Mouse (Mus musculus) forebrain, embryonic 11.5 days (tissue): ENCODE measurements around the gene Gmppa. TPM values are rescaled to one million over a fixed set of nuclear protein-coding genes. Genes with fewer than 3 reads are reported as not detected.

Source experiments
- ATAC-seq: fragments of 200-750 bp; cut with Nextera tagmentation; replicated peaks from 2 replicates; pipeline ENCODE4 v1.8.0; 2017; ENCODE audit warnings: moderate TSS enrichment; ENCODE audit not compliant: low FRiP score
- DNase-seq: peaks from one replicate; pipeline ENCODE4 v3.0.0-alpha.2; 2017; ENCODE audit warnings: low spot score
- H3K27ac ChIP-seq: fragments of 300-500 bp; sonication (generic); 2 replicates; pipeline ENCODE4 v1.5.1; 2014; ENCODE audit warnings: low read depth, low read length
- H3K27me3 ChIP-seq: fragments of 300-500 bp; sonication (generic); 2 replicates; pipeline ENCODE4 v1.6.1; 2014; ENCODE audit warnings: mild to moderate bottlenecking, low read length, mixed read lengths; ENCODE audit not compliant: control insufficient read depth, insufficient read depth
- H3K36me3 ChIP-seq: fragments of 300-500 bp; sonication (generic); 2 replicates; pipeline ENCODE4 v1.6.1; 2014; ENCODE audit warnings: mild to moderate bottlenecking, low read length, moderate library complexity, mixed read lengths; ENCODE audit not compliant: control insufficient read depth, insufficient read depth
- H3K4me1 ChIP-seq: fragments of 300-500 bp; sonication (generic); replicated peaks from 2 replicates; pipeline ENCODE4 v1.6.1; 2014; ENCODE audit warnings: low read length, mixed read lengths; ENCODE audit not compliant: control insufficient read depth, insufficient read depth
- H3K4me2 ChIP-seq: fragments of 300-500 bp; sonication (generic); 2 replicates; pipeline ENCODE4 v1.6.1; 2014; ENCODE audit warnings: low read depth, mild to moderate bottlenecking, low read length, moderate library complexity, mixed read lengths; ENCODE audit not compliant: severe bottlenecking
- H3K4me3 ChIP-seq: fragments of 300-500 bp; sonication (generic); 2 replicates; pipeline ENCODE4 v1.5.1; 2014; ENCODE audit warnings: low read depth, low read length
- H3K9ac ChIP-seq: fragments of 300-500 bp; sonication (generic); 2 replicates; pipeline ENCODE4 v1.6.1; 2014; ENCODE audit warnings: low read length
- H3K9me3 ChIP-seq: fragments of 300-500 bp; sonication (generic); 2 replicates; pipeline ENCODE4 v1.6.1; 2016; ENCODE audit warnings: low read length, mixed read lengths; ENCODE audit not compliant: control insufficient read depth
- WGBS: fragments of 180-500 bp; shearing (Covaris S2); extraction: QIAGEN DNeasy Blood & Tissue Kit; methylation state at CpG from one replicate; pipeline ENCODE4 v1.1.7; 2014; 5-methylcytosine and 5-hydroxymethylcytosine counted together
- polyA plus RNA-seq: library from polyadenylated mRNA; unstranded; fragments of >200 nt; fragmentation: Nextera tagmentation; extraction: Ambion mirVana; gene quantifications from 2 replicates; pipeline ENCODE4 v1.2.1, GENCODE M21; 2014

Gene Gmppa
- polyA plus RNA-seq, 1 experiment from 2014 or later = 46.3 TPM

DNA sequence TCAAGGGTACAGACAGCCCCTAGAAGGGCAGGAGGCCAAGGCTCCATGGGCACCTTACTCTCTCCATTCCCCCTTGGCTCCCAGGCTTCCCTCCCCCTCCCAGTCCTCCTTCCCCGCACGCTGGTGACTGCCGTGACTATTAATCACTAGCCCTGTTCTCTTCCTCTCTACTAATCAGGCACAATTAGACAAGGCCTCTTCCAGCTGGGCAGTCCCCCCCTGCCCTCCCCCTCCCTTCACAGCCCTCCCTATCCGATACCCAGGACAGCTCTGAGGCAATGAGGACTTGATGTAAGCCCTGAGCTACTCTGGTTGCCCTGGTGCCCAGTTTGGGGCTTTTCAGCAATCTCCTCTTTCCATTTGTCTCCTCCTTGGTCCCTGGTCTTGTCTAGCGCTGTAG, 20.2 kb downstream of the Gmppa start:
- H3K9ac ChIP-seq = no peak overlapping the region
- H3K9me3 ChIP-seq = no peaks in the 10 kb centered on the region
- peaks cover 29% of the 10 kb centered on the region for H3K27me3 ChIP-seq
- H3K27ac ChIP-seq = no peak overlapping the region
- H3K4me1 ChIP-seq = peaks cover 21% of the 10 kb centered on the region
- DNase-seq (peak; percentile 68), ATAC-seq (peak; percentile 50; the same call in 1 of the 2 replicates)
- WGBS = 12% methylated on average over 5 of the region's 5 CpGs
- H3K36me3 ChIP-seq = no peaks in the 10 kb centered on the region
- no peak overlapping the region for H3K4me3 ChIP-seq
- no peak overlapping the region for H3K4me2 ChIP-seq

DNA sequence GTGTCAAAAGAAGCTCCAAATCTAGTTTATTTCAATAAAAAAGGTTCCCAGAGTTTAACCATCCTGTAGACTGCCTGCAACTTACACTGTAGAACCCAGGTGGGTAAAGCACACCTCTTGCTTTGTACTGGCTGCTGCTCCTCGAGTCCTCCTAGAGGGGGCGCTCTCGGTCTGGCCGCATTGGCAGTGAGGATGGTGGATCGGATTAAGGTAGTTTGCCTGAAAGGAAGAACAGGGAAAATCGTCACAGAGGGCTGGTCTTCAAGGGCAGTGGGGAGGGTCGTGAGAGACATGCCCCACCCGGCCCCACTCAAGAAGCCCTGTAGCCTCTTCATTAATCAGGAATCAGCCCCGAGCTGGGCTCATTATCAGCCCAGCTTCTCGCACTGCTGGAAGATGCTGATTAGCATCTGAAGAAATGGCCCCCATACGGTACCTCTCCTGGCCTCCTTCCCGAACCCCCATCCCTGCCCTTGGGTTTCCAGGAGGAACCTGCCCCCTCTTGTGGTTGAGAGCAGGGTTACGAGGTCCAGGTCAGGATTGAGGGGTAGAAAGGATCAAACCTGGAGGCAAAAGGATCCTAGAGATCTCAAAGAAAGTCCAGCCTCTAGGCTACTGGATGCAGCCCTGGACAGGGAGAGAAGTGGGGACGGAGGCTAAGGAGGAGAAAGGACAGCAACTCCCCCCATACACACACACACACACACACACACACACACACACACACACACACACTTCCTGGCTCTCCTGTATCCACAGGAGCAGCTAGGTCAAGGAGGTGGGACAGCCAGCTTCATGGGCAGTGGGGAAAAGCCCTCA, 21.2 kb downstream of the Gmppa start:
- Histone ChIP-seq H3K36me3 (no peaks in the 10 kb centered on the region), H3K4me2 (no peak overlapping the region), H3K4me3 (no peak overlapping the region), H3K27ac (no peak overlapping the region), H3K4me1 (peaks cover 21% of the 10 kb centered on the region), H3K9ac (no peak overlapping the region), H3K9me3 (no peaks in the 10 kb centered on the region), H3K27me3 (peaks cover 21% of the 10 kb centered on the region; the same call in 1 of the 2 replicates)
- no peak for DNase-seq
- 7% methylated on average over 14 of the region's 14 CpGs for WGBS
- ATAC-seq = 0 out of 2 replicates have a peak, but pooled peaks have one; percentile 5

DNA sequence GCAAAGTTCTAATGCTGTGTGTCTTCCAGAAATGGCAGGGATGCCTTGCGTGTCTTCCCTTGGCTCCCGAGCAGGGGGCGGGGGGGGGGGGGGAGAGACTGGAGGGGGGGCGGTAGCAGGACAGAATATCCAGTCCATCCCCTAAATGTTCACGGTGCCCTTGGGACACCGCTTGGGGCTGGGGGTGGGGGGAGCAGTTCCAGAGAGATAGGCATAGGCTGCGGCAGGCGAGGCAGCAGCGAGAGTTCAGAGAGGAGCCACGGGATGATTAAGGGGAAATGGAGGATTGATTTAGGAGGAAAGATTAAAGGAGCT, 21.9 kb downstream of the Gmppa start:
- Histone ChIP-seq H3K9ac (no peak overlapping the region), H3K27me3 (peaks cover 16% of the 10 kb centered on the region; the same call in 1 of the 2 replicates), H3K4me3 (no peak overlapping the region), H3K27ac (no peak overlapping the region), H3K4me2 (peak overlapping the region; percentile 60; the same call in 1 of the 2 replicates), H3K36me3 (no peaks in the 10 kb centered on the region), H3K4me1 (peaks cover 21% of the 10 kb centered on the region), H3K9me3 (no peaks in the 10 kb centered on the region)
- DNase-seq (no peak), ATAC-seq (no peak; the same call in 1 of the 2 replicates)
- 3% methylated on average over 10 of the region's 10 CpGs for WGBS

DNA sequence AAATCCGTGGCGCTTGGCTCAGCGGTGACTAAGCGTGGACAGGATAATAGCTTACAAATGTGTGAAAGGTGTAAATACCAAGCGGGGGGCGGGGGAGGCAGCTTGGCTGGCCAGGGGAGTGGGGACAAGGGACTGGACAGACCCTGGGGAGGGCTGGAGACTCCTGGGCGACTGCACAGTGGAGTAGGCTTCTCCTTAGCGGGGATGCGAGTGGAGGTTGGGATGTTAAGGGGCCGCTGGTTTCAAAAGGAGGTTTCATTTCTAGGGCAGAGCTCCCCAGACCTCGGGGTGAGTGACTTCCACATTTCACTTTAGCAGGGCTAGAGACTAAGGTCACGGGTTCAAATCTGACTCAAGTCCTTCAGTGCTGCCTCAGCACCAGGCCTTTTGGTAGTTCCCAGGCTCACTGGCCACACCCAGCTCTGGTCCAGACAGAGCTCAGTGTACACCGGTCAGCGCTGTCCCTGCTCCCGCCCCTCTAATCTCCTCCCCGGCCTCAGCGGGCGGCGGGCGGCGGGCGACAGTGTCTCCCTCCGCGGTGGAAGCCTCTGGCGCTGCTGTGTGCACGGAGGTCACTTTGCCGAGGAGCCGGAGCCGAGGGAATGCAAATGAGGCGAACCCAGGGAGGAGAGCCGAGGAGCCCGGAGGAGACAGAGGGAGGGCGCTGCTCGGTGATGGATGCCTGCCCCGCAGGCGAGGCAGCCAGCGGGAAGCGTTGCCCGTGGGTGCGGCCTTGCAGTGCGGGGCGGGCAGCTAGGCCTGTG, 22.5 kb downstream of the Gmppa start:
- Histone ChIP-seq H3K27ac (peak overlapping the region; percentile 25; the same call in 1 of the 2 replicates), H3K4me1 (peaks cover 19% of the 10 kb centered on the region), H3K4me3 (peak overlapping the region; percentile 25), H3K9me3 (no peaks in the 10 kb centered on the region), H3K27me3 (peaks cover 16% of the 10 kb centered on the region; the same call in 1 of the 2 replicates), H3K36me3 (no peaks in the 10 kb centered on the region), H3K9ac (peak overlapping the region; percentile 48), H3K4me2 (peak overlapping the region; percentile 60)
- WGBS = under 1% methylated on average over 39 of the region's 42 CpGs
- ATAC-seq = peak; percentile 63
- peak; percentile 78 for DNase-seq

DNA sequence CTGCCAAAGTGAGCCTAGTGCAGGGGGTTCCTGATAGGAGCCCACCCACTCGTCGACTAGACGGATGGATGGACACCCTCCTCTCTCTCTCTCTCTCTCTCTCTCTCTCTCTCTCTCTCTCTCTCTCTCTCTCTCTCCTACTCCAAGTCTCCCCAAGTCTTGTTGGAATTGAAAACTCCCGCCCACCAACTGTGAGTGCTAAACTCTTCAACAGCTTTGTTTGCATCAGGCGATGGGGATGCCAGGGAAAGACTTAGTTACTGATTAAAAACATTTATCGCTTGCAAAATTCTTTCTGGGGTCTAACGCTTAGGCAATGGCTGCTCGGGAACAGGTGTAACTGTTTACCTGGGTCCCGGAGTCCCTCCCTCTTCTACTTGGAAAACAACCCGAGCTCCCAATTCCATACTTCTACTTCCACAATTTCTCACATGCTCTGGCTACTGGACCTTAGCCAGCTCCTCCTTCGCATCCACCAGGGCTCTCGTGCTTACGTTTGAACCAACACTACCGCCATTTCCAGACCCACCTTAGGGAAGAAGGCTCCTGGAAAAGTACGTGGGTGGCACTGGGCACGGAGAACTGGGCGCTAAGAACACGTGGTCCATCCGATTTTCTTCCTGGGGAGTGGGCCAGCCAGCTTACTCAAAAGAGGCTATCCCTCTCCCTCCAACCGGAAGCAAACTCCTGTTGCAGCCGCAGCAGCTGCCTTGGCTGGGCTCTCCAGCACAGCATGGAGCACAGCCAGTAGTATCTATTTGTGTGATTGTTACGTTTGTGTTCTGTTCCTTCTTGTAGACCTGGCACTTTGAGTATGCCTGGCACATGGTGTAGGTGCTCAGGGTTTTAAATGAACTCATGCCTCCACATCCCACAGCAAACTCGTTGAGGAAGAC, 23.3 kb downstream of the Gmppa start:
- no peak overlapping the region; the same call in 1 of the 2 replicates for H3K27ac ChIP-seq
- DNase-seq = no peak
- peaks cover 16% of the 10 kb centered on the region; the same call in 1 of the 2 replicates for H3K27me3 ChIP-seq
- H3K4me1 ChIP-seq = peaks cover 19% of the 10 kb centered on the region
- H3K4me3 ChIP-seq = peak overlapping the region; percentile 25
- no peaks in the 10 kb centered on the region for H3K9me3 ChIP-seq
- peak overlapping the region; percentile 60 for H3K4me2 ChIP-seq
- peak overlapping the region; percentile 48 for H3K9ac ChIP-seq
- 20% methylated on average over 23 of the region's 23 CpGs for WGBS
- ATAC-seq = no peak
- no peaks in the 10 kb centered on the region for H3K36me3 ChIP-seq

DNA sequence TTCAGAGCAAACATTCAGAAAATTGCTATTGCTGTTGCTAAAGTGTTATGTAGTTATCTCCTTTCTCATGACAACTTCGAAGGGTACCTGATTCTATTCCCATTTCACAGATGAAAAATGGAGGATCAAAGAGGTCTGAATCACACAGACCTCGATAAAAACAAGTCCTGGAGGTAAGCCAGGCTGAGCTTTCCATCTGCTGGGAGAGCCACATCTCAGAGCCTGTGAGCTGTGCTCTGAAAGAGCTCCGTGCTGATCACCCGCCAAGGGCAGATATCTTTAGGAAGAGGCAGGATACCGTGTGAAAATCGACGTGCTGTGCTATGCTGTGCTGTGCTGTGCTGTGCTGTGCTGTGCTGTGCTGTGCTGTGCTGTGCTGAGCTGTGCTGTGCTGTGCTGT, 24.6 kb downstream of the Gmppa start:
- Histone ChIP-seq H3K4me2 (no peak overlapping the region), H3K36me3 (no peaks in the 10 kb centered on the region), H3K4me1 (peaks cover 19% of the 10 kb centered on the region), H3K27me3 (peaks cover 17% of the 10 kb centered on the region; the same call in 1 of the 2 replicates), H3K27ac (no peak overlapping the region), H3K9me3 (no peaks in the 10 kb centered on the region), H3K9ac (no peak overlapping the region), H3K4me3 (no peak overlapping the region)
- no peak for DNase-seq
- 84% methylated on average over 7 of the region's 7 CpGs for WGBS
- ATAC-seq = no peak

DNA sequence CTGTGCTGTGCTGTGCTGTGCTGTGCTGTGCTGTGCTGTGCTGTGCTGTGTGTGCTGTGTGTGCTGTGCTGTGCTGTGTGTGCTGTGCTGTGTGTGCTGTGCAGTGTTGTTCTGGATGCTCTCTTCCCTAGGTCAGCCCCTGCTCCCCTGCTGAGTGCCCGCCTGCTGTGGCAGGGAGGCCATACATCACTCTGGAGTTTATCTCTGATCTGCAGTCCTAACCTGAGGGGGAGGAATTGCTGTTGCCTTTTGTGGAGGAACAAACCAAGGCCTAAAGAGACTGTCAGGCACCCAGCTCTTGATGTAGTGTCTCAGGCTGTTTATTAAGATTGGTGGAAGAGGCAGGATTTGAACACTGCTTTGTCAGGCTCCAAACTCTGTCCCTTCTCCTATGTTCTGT, 26.9 kb downstream of the Gmppa start:
- Histone ChIP-seq H3K9me3 (no peaks in the 10 kb centered on the region), H3K27me3 (peaks cover 10% of the 10 kb centered on the region; the same call in 1 of the 2 replicates), H3K36me3 (no peaks in the 10 kb centered on the region), H3K9ac (no peak overlapping the region), H3K4me3 (no peak overlapping the region), H3K4me2 (no peak overlapping the region), H3K27ac (no peak overlapping the region), H3K4me1 (peaks cover 9% of the 10 kb centered on the region)
- DNase-seq (no peak), ATAC-seq (no peak)
- WGBS = 21% methylated on average over 1 of the region's 1 CpGs

DNA sequence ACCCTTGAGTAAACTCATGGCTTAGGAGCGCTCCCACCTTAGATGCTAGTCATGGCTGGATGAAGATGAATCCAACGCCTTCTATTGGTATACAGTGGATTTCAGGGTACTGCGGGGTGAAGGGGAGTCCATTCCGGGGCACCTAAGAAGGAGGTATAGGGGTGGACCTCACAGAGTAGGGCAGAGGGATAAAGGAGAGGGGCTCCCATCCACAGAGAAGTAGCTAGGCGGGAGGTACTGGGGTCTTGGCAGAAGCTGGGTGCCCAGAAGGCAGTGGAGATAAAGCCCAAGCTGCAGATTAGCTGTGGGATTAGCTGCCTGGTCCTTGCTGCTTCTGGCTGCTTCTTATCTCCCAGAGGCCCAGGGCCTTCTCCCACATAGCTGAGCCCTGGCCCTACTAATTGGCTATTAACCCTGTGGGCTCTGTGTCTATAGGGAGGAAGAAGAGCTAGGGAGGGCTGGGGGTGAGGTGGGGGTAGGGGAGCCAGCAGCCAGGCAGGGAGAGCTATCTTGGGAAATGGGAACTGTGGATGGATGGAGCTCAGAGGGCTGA, 28.0 kb downstream of the Gmppa start:
- Histone ChIP-seq H3K9me3 (no peaks in the 10 kb centered on the region), H3K4me2 (no peak overlapping the region), H3K36me3 (no peaks in the 10 kb centered on the region), H3K4me1 (peaks cover 3% of the 10 kb centered on the region; the same call in 1 of the 2 replicates), H3K4me3 (no peak overlapping the region), H3K27me3 (peaks cover 8% of the 10 kb centered on the region; the same call in 1 of the 2 replicates), H3K27ac (no peak overlapping the region), H3K9ac (peak overlapping the region; percentile 13; the same call in 1 of the 2 replicates)
- no peak for ATAC-seq
- 66% methylated on average over 5 of the region's 5 CpGs for WGBS
- peak; percentile 44 for DNase-seq
